Mouse (Mus musculus) lung, postnatal 36 days (tissue): ENCODE results near the gene Thoc5.

Experiments used
- DNase-seq: peaks from one replicate; pipeline ENCODE4 v3.0.0; 2022; ENCODE audit warnings: mixed read lengths

Thoc5 gene

GRCm38 (mm10) chr11:4894848-4895816 lies at the start of gene Thoc5:
Gene Thoc5 (plus strand): TSS chr11:4895320.
- peak; percentile 87 for DNase-seq

- peak; percentile 52 for DNase-seq
Observed at GRCm38 (mm10) chr11:4848483-4849248, 46.5 kb upstream of the Thoc5 start.

- peak; percentile 100 for DNase-seq
Observed at GRCm38 (mm10) chr11:4849258-4849943, 45.7 kb upstream of the Thoc5 start, which contains the start of gene Nf2. Gene Nf2 (minus strand): TSS chr11:4849536.

- DNase-seq = no peak
Observed at GRCm38 (mm10) chr11:4850404-4850803, 44.7 kb upstream of the Thoc5 start.

- DNase-seq = no peak
Observed at GRCm38 (mm10) chr11:4853021-4853420, 42.1 kb upstream of the Thoc5 start.

GRCm38 (mm10) chr11:4854181-4854580 lies 40.9 kb upstream of the Thoc5 start:
- no peak for DNase-seq

- no peak for DNase-seq
Observed at GRCm38 (mm10) chr11:4858416-4858815, 36.7 kb upstream of the Thoc5 start.

- no peak for DNase-seq
Observed at GRCm38 (mm10) chr11:4860986-4861385, 34.1 kb upstream of the Thoc5 start.

- DNase-seq = no peak
Observed at GRCm38 (mm10) chr11:4861816-4862604, 33.1 kb upstream of the Thoc5 start.

GRCm38 (mm10) chr11:4862730-4863129 lies 32.4 kb upstream of the Thoc5 start:
- DNase-seq = no peak

GRCm38 (mm10) chr11:4865645-4866251 lies 29.4 kb upstream of the Thoc5 start:
- peak; percentile 83 for DNase-seq

GRCm38 (mm10) chr11:4873755-4874475 lies 21.2 kb upstream of the Thoc5 start, which contains the start of gene Nipsnap1:
Gene Nipsnap1 (plus strand): TSS chr11:4873951.
- DNase-seq = peak; percentile 84

- no peak for DNase-seq
Observed at GRCm38 (mm10) chr11:4874551-4874950, 20.6 kb upstream of the Thoc5 start.

GRCm38 (mm10) chr11:4881087-4881486 lies 14.0 kb upstream of the Thoc5 start:
- DNase-seq = no peak

- DNase-seq = peak; percentile 88
Observed at GRCm38 (mm10) chr11:4882892-4883627, 12.1 kb upstream of the Thoc5 start.

- DNase-seq = peak; percentile 76
Observed at GRCm38 (mm10) chr11:4885385-4885903, 9.7 kb upstream of the Thoc5 start.

GRCm38 (mm10) chr11:4886987-4887386 lies 8.1 kb upstream of the Thoc5 start:
- DNase-seq = no peak

GRCm38 (mm10) chr11:4900437-4900836 lies 5.3 kb downstream of the Thoc5 start:
- peak; percentile 15 for DNase-seq

- no peak for DNase-seq
Observed at GRCm38 (mm10) chr11:4901956-4902355, 6.8 kb downstream of the Thoc5 start.

- no peak for DNase-seq
Observed at GRCm38 (mm10) chr11:4906231-4906630, 11.1 kb downstream of the Thoc5 start.
